Mouse (Mus musculus) embryonic facial prominence, embryonic 14.5 days (tissue): ENCODE results near the gene Cdk15. TPM values are rescaled to one million over a fixed set of nuclear protein-coding genes. Genes with fewer than 3 reads are reported as not detected.

ENCODE experiments used
- ATAC-seq: fragments of 200-750 bp; cut with Nextera tagmentation; 2 replicates; pipeline ENCODE4 v1.8.0; 2017; ENCODE audit warnings: low read depth, moderate number of reproducible peaks, moderate TSS enrichment
- DNase-seq: peaks from one replicate; pipeline ENCODE4 v3.0.0-alpha.2; 2015; ENCODE audit warnings: low spot score
- H3K27ac ChIP-seq: fragments of 300-500 bp; sonication (generic); replicated peaks from 2 replicates; pipeline ENCODE4 v1.5.1; 2014; ENCODE audit warnings: low read depth, mild to moderate bottlenecking, low read length, moderate library complexity
- H3K27me3 ChIP-seq: fragments of 300-500 bp; sonication (generic); replicated peaks from 2 replicates; pipeline ENCODE4 v1.6.1; 2014; ENCODE audit warnings: low read length; ENCODE audit not compliant: control insufficient read depth, insufficient read depth
- H3K36me3 ChIP-seq: fragments of 300-500 bp; sonication (generic); 2 replicates; pipeline ENCODE4 v1.6.1; 2014; ENCODE audit warnings: low read length, mixed read lengths; ENCODE audit not compliant: control insufficient read depth, insufficient read depth
- H3K4me1 ChIP-seq: fragments of 300-500 bp; sonication (generic); 2 replicates; pipeline ENCODE4 v1.6.1; 2014; ENCODE audit warnings: antibody characterized with exemption, low read length; ENCODE audit not compliant: control insufficient read depth, insufficient read depth
- H3K4me2 ChIP-seq: fragments of 300-500 bp; sonication (generic); 2 replicates; pipeline ENCODE4 v1.6.1; 2014; ENCODE audit warnings: low read depth, mild to moderate bottlenecking, low read length, moderate library complexity, mixed read lengths
- H3K4me3 ChIP-seq: fragments of 300-500 bp; sonication (generic); 2 replicates; pipeline ENCODE4 v1.5.1; 2014; ENCODE audit warnings: low read depth, mild to moderate bottlenecking, low read length
- H3K9ac ChIP-seq: fragments of 300-500 bp; sonication (generic); 2 replicates; pipeline ENCODE4 v1.6.1; 2014; ENCODE audit warnings: low read depth, mild to moderate bottlenecking, low read length, moderate library complexity, mixed read lengths
- H3K9me3 ChIP-seq: fragments of 300-500 bp; sonication (generic); 2 replicates; pipeline ENCODE4 v1.6.1; 2016; ENCODE audit warnings: low read length; ENCODE audit not compliant: control insufficient read depth
- WGBS: fragments of 180-500 bp; shearing (Covaris S2); extraction: QIAGEN DNeasy Blood & Tissue Kit; methylation state at CpG from one replicate; pipeline ENCODE4 v1.1.7; 2014; 5-methylcytosine and 5-hydroxymethylcytosine counted together
- polyA plus RNA-seq: library from polyadenylated mRNA; unstranded; fragments of >200 nt; fragmentation: Nextera tagmentation; extraction: Ambion mirVana; gene quantifications from 2 replicates; pipeline ENCODE4 v1.2.1, GENCODE M21; 2014

Gene Cdk15
- polyA plus RNA-seq, 1 experiment from 2014 or later, result 1.4 TPM

DNA sequence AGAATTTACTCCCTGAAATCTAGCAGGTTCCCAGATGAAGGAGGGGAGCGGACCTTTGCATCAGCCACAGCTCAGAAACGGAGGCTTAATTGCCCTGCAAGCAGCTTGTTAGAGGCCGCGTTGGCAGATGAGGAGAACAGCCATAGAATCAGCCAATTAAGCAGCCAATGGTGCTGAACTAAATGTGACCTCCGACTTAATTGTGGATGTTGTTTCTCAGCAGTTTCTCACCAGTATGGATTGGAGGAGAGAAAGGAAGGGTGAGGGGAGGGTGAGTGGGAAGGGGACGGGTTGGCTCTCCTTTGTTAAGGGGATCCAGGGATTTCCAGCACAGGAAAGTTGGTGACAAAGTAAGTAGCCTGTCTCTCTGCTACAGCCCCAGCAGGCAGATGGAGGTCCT lies 137.9 kb downstream of the Cdk15 start:
- peak; percentile 73 for DNase-seq
- no peaks in the 10 kb centered on the region for H3K36me3 ChIP-seq
- 39% methylated on average over 6 of the region's 6 CpGs for WGBS
- no peak overlapping the region for H3K9ac ChIP-seq
- H3K4me1 ChIP-seq, result peaks cover 7% of the 10 kb centered on the region
- H3K4me3 ChIP-seq, result no peak overlapping the region
- H3K27me3 ChIP-seq, result no peaks in the 10 kb centered on the region
- H3K4me2 ChIP-seq, result no peak overlapping the region
- H3K9me3 ChIP-seq, result no peaks in the 10 kb centered on the region
- peak; percentile 66 for ATAC-seq
- H3K27ac ChIP-seq, result no peak overlapping the region

DNA sequence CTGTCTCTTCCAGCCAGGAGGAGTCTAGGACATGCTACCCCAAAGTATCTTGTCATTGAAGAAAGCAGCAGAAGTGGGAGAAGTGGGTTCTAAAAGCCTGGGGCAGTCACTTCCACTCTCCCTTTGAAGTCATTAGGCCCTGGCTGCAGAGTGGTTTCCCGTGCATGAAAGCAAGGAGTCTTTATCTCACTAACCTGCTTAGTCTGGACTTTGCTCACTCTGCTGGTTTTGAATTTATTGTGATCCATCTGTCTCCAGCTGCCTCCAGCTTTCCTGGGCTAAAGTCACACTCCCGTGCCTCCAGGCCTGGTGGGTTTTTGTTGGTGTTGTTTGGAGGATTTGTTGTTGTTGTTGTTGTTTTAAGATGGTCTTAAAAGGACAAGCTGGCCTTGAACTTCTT lies 139.3 kb downstream of the Cdk15 start:
- H3K9ac ChIP-seq, result no peak overlapping the region
- no peaks in the 10 kb centered on the region for H3K9me3 ChIP-seq
- no peak overlapping the region for H3K27ac ChIP-seq
- H3K27me3 ChIP-seq, result no peaks in the 10 kb centered on the region
- WGBS, result 40% methylated on average over 2 of the region's 2 CpGs
- no peak overlapping the region for H3K4me2 ChIP-seq
- H3K4me3 ChIP-seq, result no peak overlapping the region
- no peak for DNase-seq
- no peak for ATAC-seq
- H3K36me3 ChIP-seq, result no peaks in the 10 kb centered on the region
- H3K4me1 ChIP-seq, result peaks cover 7% of the 10 kb centered on the region

DNA sequence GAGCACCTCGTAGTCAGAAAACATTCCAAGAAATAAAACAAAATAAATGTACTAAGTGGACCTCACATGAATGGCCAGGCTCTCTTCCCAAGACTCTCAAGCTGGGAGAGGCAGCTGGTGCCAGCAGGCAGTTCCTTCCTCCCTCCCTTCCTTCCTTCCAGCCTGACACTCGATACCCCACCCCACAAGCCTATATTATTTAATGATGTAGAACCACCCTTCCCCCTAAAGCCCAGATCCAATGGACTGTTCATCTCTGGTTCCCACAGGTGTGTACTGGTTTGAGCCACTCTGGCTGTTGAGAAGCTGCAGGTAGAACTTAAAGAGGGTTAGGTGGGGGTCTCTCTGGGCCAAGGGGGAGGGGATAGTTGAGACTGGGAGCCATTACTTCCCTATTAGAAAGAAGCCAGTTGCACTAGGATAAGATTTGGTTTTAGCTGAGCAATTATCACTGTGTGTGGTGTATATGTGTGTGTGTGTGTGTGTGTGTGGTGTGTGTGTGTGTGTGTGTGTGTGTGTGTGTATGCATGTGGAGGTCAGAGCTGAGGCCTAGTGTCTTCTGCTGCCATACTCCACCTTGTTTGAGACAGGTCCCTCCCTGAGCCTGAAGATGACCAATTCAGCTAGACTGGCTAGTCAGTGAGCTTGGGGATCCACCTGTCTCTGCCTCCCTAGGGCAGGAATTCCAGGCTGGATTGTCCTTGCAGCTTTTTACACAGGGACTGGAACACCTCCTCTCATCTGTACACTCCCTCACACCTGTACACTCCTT lies 143.0 kb downstream of the Cdk15 start:
- no peak for DNase-seq
- Histone ChIP-seq H3K9ac (no peak overlapping the region), H3K27ac (no peak overlapping the region), H3K4me2 (no peak overlapping the region), H3K27me3 (no peaks in the 10 kb centered on the region), H3K4me3 (no peak overlapping the region), H3K9me3 (no peaks in the 10 kb centered on the region), H3K36me3 (no peaks in the 10 kb centered on the region), H3K4me1 (peaks cover 7% of the 10 kb centered on the region)
- 34% methylated on average over 2 of the region's 2 CpGs for WGBS
- ATAC-seq, result peak; percentile 61; the same call in 1 of the 2 replicates

DNA sequence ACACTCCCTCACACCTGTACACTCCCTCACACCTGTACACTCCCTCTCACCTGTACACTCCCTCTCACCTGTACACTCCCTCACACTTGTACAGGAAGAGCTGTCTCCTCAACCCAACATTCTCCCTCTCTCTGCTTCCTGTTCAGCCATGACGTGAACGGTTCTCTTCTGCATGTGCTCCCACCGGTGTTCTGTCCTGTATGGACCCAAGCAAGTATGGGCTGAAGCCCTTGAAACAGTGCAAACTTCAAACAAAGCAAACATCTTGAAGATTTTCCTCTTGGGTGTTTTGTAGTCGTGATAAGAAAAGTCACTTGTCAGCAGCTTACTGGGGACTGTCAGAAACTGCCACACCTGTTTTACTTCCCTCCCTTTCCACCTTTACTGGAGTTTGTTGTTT lies 144.5 kb downstream of the Cdk15 start:
- Histone ChIP-seq H3K36me3 (no peaks in the 10 kb centered on the region), H3K4me3 (no peak overlapping the region), H3K4me1 (no peaks in the 10 kb centered on the region), H3K27me3 (no peaks in the 10 kb centered on the region), H3K27ac (no peak overlapping the region), H3K9ac (no peak overlapping the region), H3K4me2 (no peak overlapping the region), H3K9me3 (no peaks in the 10 kb centered on the region)
- no peak for ATAC-seq
- WGBS, result 68% methylated on average over 4 of the region's 4 CpGs
- DNase-seq, result no peak

Other genes with a start within 250 kb of the Cdk15 start
- 2.9 TPM in 1 of 2 replicates, not detected in the other for gene C2cd6, start 162.0 kb upstream of the Cdk15 start, polyA plus RNA-seq
- gene Tmem237, start 136.5 kb upstream of the Cdk15 start, polyA plus RNA-seq, result 20.1 and 29.9 TPM in 2 replicates
- 0.26 and 0.28 TPM in 2 replicates for gene Mpp4, start 93.5 kb upstream of the Cdk15 start, polyA plus RNA-seq
- 8.6 and 9.3 TPM in 2 replicates for gene Als2, start 19.7 kb upstream of the Cdk15 start, polyA plus RNA-seq
- 13.8 and 16.6 TPM in 2 replicates for gene Fzd7, start 225.5 kb downstream of the Cdk15 start, polyA plus RNA-seq